Mouse (Mus musculus): ENCODE data around the gene Prss56. TPM values are rescaled to one million over a fixed set of nuclear protein-coding genes. Genes with fewer than 3 reads are reported as not detected.
A peak's percentile ranks its signal among the peaks of the same experiment; 100 is the strongest.

The Prss56 gene
- polyA plus RNA-seq, 1 experiment from 2014 or later = 1.1 TPM

- Histone ChIP-seq H3K27ac (no peak overlapping the region), H3K36me3 (no peaks in the 10 kb centered on the region), H3K4me1 (peaks cover 6% of the 10 kb centered on the region), H3K27me3 (peaks cover 25% of the 10 kb centered on the region), H3K4me3 (no peak overlapping the region), H3K9ac (no peak overlapping the region), H3K9me3 (no peaks in the 10 kb centered on the region), H3K4me2 (replicated peaks) (no peak overlapping the region; the same call in 1 of the 2 replicates)
- no peak for ATAC-seq (ENCODE audit: insufficient number of reproducible peaks, insufficient read depth, low FRiP score, low TSS enrichment)
- WGBS = 26% methylated on average over 17 of the region's 17 CpGs
Observed at GRCm38 (mm10) chr1:87206339-87206738, 23.2 kb downstream of the Prss56 start.

DNA sequence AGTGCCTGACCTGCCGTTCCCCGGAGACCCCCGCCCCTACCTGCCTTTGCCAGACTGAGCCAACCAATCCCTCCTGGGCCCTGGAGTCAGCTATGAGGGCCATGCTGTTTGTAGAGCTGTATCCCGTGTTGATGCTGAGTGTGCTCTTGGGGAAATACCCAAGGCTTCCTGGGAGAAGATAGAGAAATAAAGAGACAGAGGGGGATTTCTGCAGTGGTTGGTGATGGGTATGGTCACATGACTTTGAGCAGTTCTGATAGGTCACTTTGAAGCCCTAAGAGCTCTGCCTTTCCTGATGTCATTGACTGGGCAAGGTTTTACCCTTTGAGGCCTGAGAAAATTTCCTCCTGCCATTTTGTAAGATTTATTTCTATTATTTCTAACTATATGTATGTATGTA, 28.3 kb downstream of the Prss56 start:
- H3K9me3 ChIP-seq = no peaks in the 10 kb centered on the region
- H3K9ac ChIP-seq = no peak overlapping the region
- no peak for ATAC-seq (ENCODE audit: insufficient number of reproducible peaks, insufficient read depth, low FRiP score, low TSS enrichment)
- H3K36me3 ChIP-seq = no peaks in the 10 kb centered on the region
- peaks cover 22% of the 10 kb centered on the region for H3K4me1 ChIP-seq
- H3K27ac ChIP-seq = no peak overlapping the region
- H3K27me3 ChIP-seq = peaks cover 15% of the 10 kb centered on the region
- no peak overlapping the region for H3K4me3 ChIP-seq
- 83% methylated on average over 4 of the region's 4 CpGs for WGBS
- no peak overlapping the region for H3K4me2 ChIP-seq (replicated peaks)

- Histone ChIP-seq H3K4me2 (replicated peaks) (peak within 1 kb of the TSS; percentile 68), H3K4me1 (peaks cover 26% of the 10 kb centered on the region), H3K36me3 (no peaks in the 10 kb centered on the region), H3K4me3 (peak within 1 kb of the TSS; percentile 77), H3K9ac (peak within 1 kb of the TSS; percentile 98), H3K27ac (peak within 1 kb of the TSS; percentile 99), H3K9me3 (no peaks in the 10 kb centered on the region), H3K27me3 (no peaks in the 10 kb centered on the region)
- ATAC-seq (ENCODE audit: insufficient number of reproducible peaks, insufficient read depth, low FRiP score, low TSS enrichment) = peak; percentile 93
- 1% methylated on average over 88 of the region's 99 CpGs for WGBS
Observed at GRCm38 (mm10) chr1:87213735-87214704, 30.9 kb downstream of the Prss56 start, which contains the start of gene Eif4e2. Eif4e2 (plus strand) TSS chr1:87213914.

GRCm38 (mm10) chr1:87214748-87215147, 31.6 kb downstream of the Prss56 start:
- Histone ChIP-seq H3K4me3 (peak overlapping the region; percentile 77), H3K9ac (peak overlapping the region; percentile 98), H3K4me2 (replicated peaks) (peak overlapping the region; percentile 68), H3K36me3 (peaks cover 3% of the 10 kb centered on the region), H3K27me3 (no peaks in the 10 kb centered on the region), H3K9me3 (no peaks in the 10 kb centered on the region), H3K27ac (peak overlapping the region; percentile 99), H3K4me1 (peaks cover 26% of the 10 kb centered on the region)
- ATAC-seq (ENCODE audit: insufficient number of reproducible peaks, insufficient read depth, low FRiP score, low TSS enrichment) = no peak
- WGBS = 17% methylated on average over 4 of the region's 4 CpGs

GRCm38 (mm10) chr1:87217938-87218337, 34.8 kb downstream of the Prss56 start:
- peaks cover 34% of the 10 kb centered on the region for H3K36me3 ChIP-seq
- no peaks in the 10 kb centered on the region for H3K27me3 ChIP-seq
- peaks cover 24% of the 10 kb centered on the region for H3K4me1 ChIP-seq
- H3K4me3 ChIP-seq = no peak overlapping the region
- H3K4me2 ChIP-seq (replicated peaks) = no peak overlapping the region
- no peaks in the 10 kb centered on the region for H3K9me3 ChIP-seq
- no peak for ATAC-seq (ENCODE audit: insufficient number of reproducible peaks, insufficient read depth, low FRiP score, low TSS enrichment)
- no peak overlapping the region for H3K9ac ChIP-seq
- H3K27ac ChIP-seq = no peak overlapping the region
- 66% methylated on average over 3 of the region's 3 CpGs for WGBS

DNA sequence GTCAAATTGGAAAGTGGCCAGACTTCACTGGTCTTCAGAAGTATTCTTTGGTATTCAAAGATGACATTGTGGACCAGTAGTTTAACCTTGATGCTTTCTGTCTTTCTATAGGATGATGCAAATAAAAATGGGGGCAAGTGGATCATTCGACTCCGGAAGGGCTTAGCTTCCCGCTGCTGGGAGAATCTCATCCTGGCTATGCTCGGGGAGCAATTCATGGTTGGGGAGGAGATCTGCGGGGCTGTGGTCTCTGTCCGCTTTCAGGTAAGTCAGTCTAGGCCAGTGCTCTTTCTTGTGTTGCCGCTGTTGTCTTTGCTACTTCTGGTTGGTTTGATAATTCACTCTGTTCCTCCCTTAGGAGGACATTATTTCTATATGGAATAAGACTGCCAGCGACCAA, 42.6 kb downstream of the Prss56 start:
- Histone ChIP-seq H3K9ac (no peak overlapping the region), H3K4me2 (replicated peaks) (no peak overlapping the region), H3K4me1 (no peaks in the 10 kb centered on the region), H3K4me3 (no peak overlapping the region), H3K36me3 (peaks cover 89% of the 10 kb centered on the region), H3K27me3 (no peaks in the 10 kb centered on the region), H3K27ac (no peak overlapping the region), H3K9me3 (no peaks in the 10 kb centered on the region)
- 95% methylated on average over 8 of the region's 8 CpGs for WGBS
- ATAC-seq (ENCODE audit: insufficient number of reproducible peaks, insufficient read depth, low FRiP score, low TSS enrichment) = no peak

- no peaks in the 10 kb centered on the region for H3K9me3 ChIP-seq
- no peak overlapping the region for H3K4me2 ChIP-seq (replicated peaks)
- no peak overlapping the region for H3K4me3 ChIP-seq
- no peak for ATAC-seq (ENCODE audit: insufficient number of reproducible peaks, insufficient read depth, low FRiP score, low TSS enrichment)
- H3K36me3 ChIP-seq = peaks cover 84% of the 10 kb centered on the region
- no peak overlapping the region for H3K27ac ChIP-seq
- no peaks in the 10 kb centered on the region for H3K27me3 ChIP-seq
- no peaks in the 10 kb centered on the region for H3K4me1 ChIP-seq
- 100% methylated on average over 1 of the region's 1 CpGs for WGBS
- no peak overlapping the region for H3K9ac ChIP-seq
Observed at GRCm38 (mm10) chr1:87226409-87227159, 43.5 kb downstream of the Prss56 start.

DNA sequence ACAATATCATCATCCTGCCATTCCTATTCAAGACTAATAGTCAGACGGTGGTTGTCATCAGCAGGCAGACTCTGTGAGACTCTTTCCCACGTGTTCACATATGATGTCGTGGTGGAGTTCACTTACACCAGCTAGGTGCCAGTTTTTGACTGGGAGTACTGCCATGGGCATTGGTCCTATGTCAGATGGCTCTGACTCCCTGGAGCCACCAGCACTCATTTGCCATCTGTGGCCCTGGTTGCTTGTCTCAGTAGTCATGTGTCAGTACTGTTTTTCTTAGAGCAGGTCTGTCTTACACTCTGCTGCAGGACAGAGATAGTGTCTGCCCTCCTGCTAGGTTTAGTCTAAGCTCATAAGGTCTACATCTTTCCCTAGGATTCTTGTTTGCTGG, 44.0 kb downstream of the Prss56 start:
- no peak for ATAC-seq (ENCODE audit: insufficient number of reproducible peaks, insufficient read depth, low FRiP score, low TSS enrichment)
- Histone ChIP-seq H3K4me2 (replicated peaks) (no peak overlapping the region), H3K27me3 (no peaks in the 10 kb centered on the region), H3K4me1 (no peaks in the 10 kb centered on the region), H3K4me3 (no peak overlapping the region), H3K36me3 (peaks cover 79% of the 10 kb centered on the region), H3K9me3 (no peaks in the 10 kb centered on the region), H3K9ac (no peak overlapping the region), H3K27ac (no peak overlapping the region)
- 93% methylated on average over 3 of the region's 3 CpGs for WGBS

GRCm38 (mm10) chr1:87230606-87231005, 47.5 kb downstream of the Prss56 start:
- no peak overlapping the region for H3K27ac ChIP-seq
- H3K27me3 ChIP-seq = no peaks in the 10 kb centered on the region
- 84% methylated on average over 5 of the region's 5 CpGs for WGBS
- ATAC-seq (ENCODE audit: insufficient number of reproducible peaks, insufficient read depth, low FRiP score, low TSS enrichment) = no peak
- no peak overlapping the region for H3K9ac ChIP-seq
- no peak overlapping the region for H3K4me2 ChIP-seq (replicated peaks)
- H3K4me1 ChIP-seq = no peaks in the 10 kb centered on the region
- no peaks in the 10 kb centered on the region for H3K9me3 ChIP-seq
- peaks cover 73% of the 10 kb centered on the region for H3K36me3 ChIP-seq
- H3K4me3 ChIP-seq = no peak overlapping the region

- Histone ChIP-seq H3K36me3 (peaks cover 60% of the 10 kb centered on the region), H3K9ac (no peak overlapping the region), H3K27ac (no peak overlapping the region), H3K4me2 (replicated peaks) (no peak overlapping the region), H3K4me3 (no peak overlapping the region), H3K9me3 (no peaks in the 10 kb centered on the region), H3K4me1 (no peaks in the 10 kb centered on the region), H3K27me3 (no peaks in the 10 kb centered on the region)
- WGBS = 78% methylated on average over 7 of the region's 7 CpGs
- ATAC-seq (ENCODE audit: insufficient number of reproducible peaks, insufficient read depth, low FRiP score, low TSS enrichment) = no peak
Observed at GRCm38 (mm10) chr1:87232197-87232596, 49.1 kb downstream of the Prss56 start.

Measured in embryonic facial prominence, embryonic 12.5 days (tissue).